Mouse (Mus musculus): ENCODE data around the gene Znrf1. TPM values are rescaled to one million over a fixed set of nuclear protein-coding genes. Genes with fewer than 3 reads are reported as not detected.

Gene Znrf1
- polyA plus RNA-seq, 1 experiment from 2014 or later = 39.3 TPM

DNA sequence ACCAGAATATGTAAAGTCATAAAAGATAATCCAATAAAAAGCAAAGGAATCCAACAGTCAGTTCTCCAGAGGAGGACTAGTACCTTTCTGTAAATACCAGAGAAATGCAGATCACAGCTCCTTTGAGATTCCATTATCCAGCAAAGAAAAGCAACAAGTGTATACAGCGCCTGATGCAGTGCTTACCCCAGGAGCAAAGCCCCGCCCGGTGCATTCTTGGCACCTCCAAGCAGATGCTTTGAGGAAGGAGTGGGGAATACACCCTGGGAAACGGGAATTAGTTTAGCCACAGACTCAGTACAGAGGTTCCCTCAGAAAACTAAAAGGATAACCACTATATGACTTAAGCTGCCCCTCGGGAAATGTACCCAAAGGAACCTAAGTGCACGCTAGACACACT is 12.3 kb downstream of the Znrf1 start:
- 92% methylated on average over 6 of the region's 6 CpGs for WGBS
- Histone ChIP-seq H3K36me3 (replicated peaks; ENCODE audit: control insufficient read depth, insufficient read depth, low read depth, low read length) (no peaks in the 10 kb centered on the region), H3K9ac (replicated peaks; ENCODE audit: low read length) (no peak overlapping the region), H3K27ac (replicated peaks; ENCODE audit: low read depth, low read length) (no peak overlapping the region), H3K4me2 (ENCODE audit: low read depth, low read length) (no peak overlapping the region), H3K27me3 (ENCODE audit: control insufficient read depth, insufficient read depth, low read length) (no peaks in the 10 kb centered on the region), H3K4me3 (ENCODE audit: low read depth, low read length) (no peak overlapping the region), H3K4me1 (ENCODE audit: control insufficient read depth, insufficient read depth, low read length) (no peaks in the 10 kb centered on the region), H3K9me3 (replicated peaks; ENCODE audit: control insufficient read depth, low read length) (no peaks in the 10 kb centered on the region)
- no peak for ATAC-seq (replicated peaks; ENCODE audit: insufficient number of reproducible peaks, low FRiP score, low TSS enrichment, low read depth)
- DNase-seq (ENCODE audit: low spot score) = no peak

- 0 out of 2 replicates have a peak overlapping the region, but pooled peaks have one; percentile 29 for H3K27ac ChIP-seq (replicated peaks; ENCODE audit: low read depth, low read length)
- H3K4me3 ChIP-seq (ENCODE audit: low read depth, low read length) = no peak overlapping the region
- no peak for ATAC-seq (replicated peaks; ENCODE audit: insufficient number of reproducible peaks, low FRiP score, low TSS enrichment, low read depth)
- no peaks in the 10 kb centered on the region for H3K27me3 ChIP-seq (ENCODE audit: control insufficient read depth, insufficient read depth, low read length)
- H3K4me2 ChIP-seq (ENCODE audit: low read depth, low read length) = no peak overlapping the region
- H3K4me1 ChIP-seq (ENCODE audit: control insufficient read depth, insufficient read depth, low read length) = no peaks in the 10 kb centered on the region
- H3K9me3 ChIP-seq (replicated peaks; ENCODE audit: control insufficient read depth, low read length) = no peaks in the 10 kb centered on the region
- no peaks in the 10 kb centered on the region for H3K36me3 ChIP-seq (replicated peaks; ENCODE audit: control insufficient read depth, insufficient read depth, low read depth, low read length)
- no peak for DNase-seq (ENCODE audit: low spot score)
- WGBS = 72% methylated on average over 9 of the region's 9 CpGs
- no peak overlapping the region for H3K9ac ChIP-seq (replicated peaks; ENCODE audit: low read length)
These were observed 14.3 kb downstream of the Znrf1 start for GRCm38 (mm10) chr8:111550002-111550870.

DNA sequence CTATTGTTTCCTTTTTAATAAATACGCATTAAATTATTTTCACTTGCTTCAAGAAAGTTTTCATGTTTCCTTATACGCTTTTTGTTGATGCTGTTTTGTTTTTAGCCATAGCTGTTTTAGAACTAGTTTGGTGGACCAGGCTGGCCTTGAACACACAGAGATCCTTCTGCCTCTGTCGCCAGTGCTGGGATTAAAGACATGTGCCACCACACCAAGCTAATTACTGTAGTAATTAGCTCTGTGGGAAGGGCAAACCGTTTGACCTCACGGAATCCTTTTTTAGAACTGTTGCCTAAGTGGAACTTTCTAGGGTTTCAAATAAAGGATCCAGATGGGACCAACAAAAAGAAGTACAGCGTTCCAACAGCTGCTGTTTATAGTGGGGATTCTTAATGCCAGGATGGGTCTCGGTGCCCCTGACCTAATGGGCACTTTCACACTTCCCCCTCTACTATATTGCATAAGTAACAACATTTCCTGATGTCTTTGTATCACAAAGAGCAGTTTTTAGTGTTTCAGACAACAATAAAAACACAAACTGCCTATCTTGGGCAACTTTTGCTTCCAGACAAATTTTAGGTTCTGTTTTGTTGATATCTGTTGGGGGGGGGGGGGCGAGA is 15.7 kb downstream of the Znrf1 start:
- Histone ChIP-seq H3K4me1 (ENCODE audit: control insufficient read depth, insufficient read depth, low read length) (no peaks in the 10 kb centered on the region), H3K9ac (replicated peaks; ENCODE audit: low read length) (no peak overlapping the region), H3K27ac (replicated peaks; ENCODE audit: low read depth, low read length) (no peak overlapping the region), H3K36me3 (replicated peaks; ENCODE audit: control insufficient read depth, insufficient read depth, low read depth, low read length) (no peaks in the 10 kb centered on the region), H3K9me3 (replicated peaks; ENCODE audit: control insufficient read depth, low read length) (no peaks in the 10 kb centered on the region), H3K4me2 (ENCODE audit: low read depth, low read length) (no peak overlapping the region), H3K27me3 (ENCODE audit: control insufficient read depth, insufficient read depth, low read length) (no peaks in the 10 kb centered on the region), H3K4me3 (ENCODE audit: low read depth, low read length) (no peak overlapping the region)
- no peak for ATAC-seq (replicated peaks; ENCODE audit: insufficient number of reproducible peaks, low FRiP score, low TSS enrichment, low read depth)
- 68% methylated on average over 8 of the region's 8 CpGs for WGBS
- no peak for DNase-seq (ENCODE audit: low spot score)

DNA sequence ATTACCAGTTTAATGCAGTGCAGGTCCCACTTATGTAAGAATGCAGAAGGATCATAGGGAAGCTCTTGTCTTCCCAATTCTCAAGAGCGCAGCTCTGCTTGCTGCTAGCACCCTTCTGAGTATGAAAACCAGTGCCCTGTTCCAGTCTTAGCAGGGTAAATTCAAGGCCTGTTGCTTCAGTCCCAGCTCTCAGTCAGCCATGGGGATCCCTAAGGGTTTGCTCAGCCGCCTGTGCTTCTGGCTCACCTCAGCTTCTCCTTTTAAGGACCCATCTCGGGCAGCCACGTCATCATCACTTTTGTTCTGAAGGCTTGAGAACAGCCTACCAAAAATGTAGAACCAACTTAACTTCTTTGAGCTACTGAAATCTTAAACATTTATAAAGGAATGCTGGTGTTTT is 25.9 kb downstream of the Znrf1 start:
- 92% methylated on average over 4 of the region's 4 CpGs for WGBS
- no peak overlapping the region for H3K4me3 ChIP-seq (ENCODE audit: low read depth, low read length)
- no peaks in the 10 kb centered on the region for H3K4me1 ChIP-seq (ENCODE audit: control insufficient read depth, insufficient read depth, low read length)
- DNase-seq (ENCODE audit: low spot score) = no peak
- H3K9me3 ChIP-seq (replicated peaks; ENCODE audit: control insufficient read depth, low read length) = no peaks in the 10 kb centered on the region
- no peaks in the 10 kb centered on the region for H3K36me3 ChIP-seq (replicated peaks; ENCODE audit: control insufficient read depth, insufficient read depth, low read depth, low read length)
- no peak overlapping the region for H3K9ac ChIP-seq (replicated peaks; ENCODE audit: low read length)
- no peaks in the 10 kb centered on the region for H3K27me3 ChIP-seq (ENCODE audit: control insufficient read depth, insufficient read depth, low read length)
- no peak overlapping the region for H3K27ac ChIP-seq (replicated peaks; ENCODE audit: low read depth, low read length)
- ATAC-seq (replicated peaks; ENCODE audit: insufficient number of reproducible peaks, low FRiP score, low TSS enrichment, low read depth) = no peak
- H3K4me2 ChIP-seq (ENCODE audit: low read depth, low read length) = no peak overlapping the region

- Histone ChIP-seq H3K4me3 (ENCODE audit: low read depth, low read length) (no peak overlapping the region), H3K27me3 (ENCODE audit: control insufficient read depth, insufficient read depth, low read length) (no peaks in the 10 kb centered on the region), H3K4me2 (ENCODE audit: low read depth, low read length) (no peak overlapping the region), H3K4me1 (ENCODE audit: control insufficient read depth, insufficient read depth, low read length) (no peaks in the 10 kb centered on the region), H3K9me3 (replicated peaks; ENCODE audit: control insufficient read depth, low read length) (no peaks in the 10 kb centered on the region), H3K9ac (replicated peaks; ENCODE audit: low read length) (no peak overlapping the region), H3K36me3 (replicated peaks; ENCODE audit: control insufficient read depth, insufficient read depth, low read depth, low read length) (no peaks in the 10 kb centered on the region), H3K27ac (replicated peaks; ENCODE audit: low read depth, low read length) (no peak overlapping the region)
- 92% methylated on average over 5 of the region's 5 CpGs for WGBS
- no peak for ATAC-seq (replicated peaks; ENCODE audit: insufficient number of reproducible peaks, low FRiP score, low TSS enrichment, low read depth)
- no peak for DNase-seq (ENCODE audit: low spot score)
These were observed 26.4 kb downstream of the Znrf1 start for GRCm38 (mm10) chr8:111562274-111562803.

DNA sequence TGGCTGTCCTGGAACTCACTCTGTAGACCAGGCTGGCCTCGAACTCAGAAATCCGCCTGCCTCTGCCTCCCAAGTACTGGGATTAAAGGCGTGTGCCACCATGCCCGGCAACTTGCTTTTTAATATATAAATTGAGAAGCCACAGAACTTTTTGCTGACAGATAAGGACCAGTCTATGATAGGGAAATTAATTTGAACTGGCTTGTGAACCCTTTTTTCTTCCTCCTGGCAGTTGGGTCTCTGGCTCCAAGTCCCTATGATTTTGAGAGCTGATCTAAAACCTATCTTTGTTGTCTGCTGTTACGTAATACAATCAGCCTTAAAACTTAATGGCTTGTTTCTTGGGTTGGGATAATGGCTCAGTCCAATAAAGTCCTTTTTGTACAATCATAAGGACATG is 27.2 kb downstream of the Znrf1 start:
- Histone ChIP-seq H3K36me3 (replicated peaks; ENCODE audit: control insufficient read depth, insufficient read depth, low read depth, low read length) (no peaks in the 10 kb centered on the region), H3K27ac (replicated peaks; ENCODE audit: low read depth, low read length) (no peak overlapping the region), H3K27me3 (ENCODE audit: control insufficient read depth, insufficient read depth, low read length) (no peaks in the 10 kb centered on the region), H3K9ac (replicated peaks; ENCODE audit: low read length) (no peak overlapping the region), H3K4me1 (ENCODE audit: control insufficient read depth, insufficient read depth, low read length) (no peaks in the 10 kb centered on the region), H3K4me3 (ENCODE audit: low read depth, low read length) (no peak overlapping the region), H3K4me2 (ENCODE audit: low read depth, low read length) (no peak overlapping the region), H3K9me3 (replicated peaks; ENCODE audit: control insufficient read depth, low read length) (no peaks in the 10 kb centered on the region)
- 96% methylated on average over 5 of the region's 5 CpGs for WGBS
- DNase-seq (ENCODE audit: low spot score) = no peak
- ATAC-seq (replicated peaks; ENCODE audit: insufficient number of reproducible peaks, low FRiP score, low TSS enrichment, low read depth) = no peak

DNA sequence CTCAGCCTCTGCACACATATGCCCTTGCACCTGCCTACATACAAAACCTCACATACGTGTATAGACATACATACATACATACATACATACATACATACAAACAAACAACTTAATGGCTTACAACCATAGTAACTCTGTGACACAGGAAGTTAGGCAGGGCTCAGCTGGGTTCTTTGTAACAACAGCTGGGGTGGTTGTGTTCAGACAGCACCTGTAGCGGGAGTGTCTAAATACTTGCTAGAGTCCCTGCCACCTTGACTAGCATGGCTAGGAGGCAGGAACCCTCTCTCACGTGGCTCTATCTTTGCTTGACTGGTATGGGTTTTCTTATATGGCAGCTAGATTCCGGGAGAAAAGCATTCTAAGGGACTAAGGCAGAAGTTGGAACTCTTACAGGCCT is 27.8 kb downstream of the Znrf1 start:
- H3K36me3 ChIP-seq (replicated peaks; ENCODE audit: control insufficient read depth, insufficient read depth, low read depth, low read length) = no peaks in the 10 kb centered on the region

GRCm38 (mm10) chr8:111564093-111564492 is 28.2 kb downstream of the Znrf1 start:
- WGBS = 94% methylated on average over 2 of the region's 2 CpGs
- Histone ChIP-seq H3K27ac (replicated peaks; ENCODE audit: low read depth, low read length) (no peak overlapping the region), H3K9ac (replicated peaks; ENCODE audit: low read length) (no peak overlapping the region), H3K27me3 (ENCODE audit: control insufficient read depth, insufficient read depth, low read length) (no peaks in the 10 kb centered on the region), H3K4me3 (ENCODE audit: low read depth, low read length) (no peak overlapping the region), H3K9me3 (replicated peaks; ENCODE audit: control insufficient read depth, low read length) (no peaks in the 10 kb centered on the region), H3K4me1 (ENCODE audit: control insufficient read depth, insufficient read depth, low read length) (no peaks in the 10 kb centered on the region), H3K4me2 (ENCODE audit: low read depth, low read length) (no peak overlapping the region), H3K36me3 (replicated peaks; ENCODE audit: control insufficient read depth, insufficient read depth, low read depth, low read length) (no peaks in the 10 kb centered on the region)
- DNase-seq (ENCODE audit: low spot score) (no peak), ATAC-seq (replicated peaks; ENCODE audit: insufficient number of reproducible peaks, low FRiP score, low TSS enrichment, low read depth) (no peak)

More for the DNA sequence above, 27.8 kb downstream of the Znrf1 start:
- DNase-seq (ENCODE audit: low spot score) (no peak), ATAC-seq (replicated peaks; ENCODE audit: insufficient number of reproducible peaks, low FRiP score, low TSS enrichment, low read depth) (no peak)
- no peak overlapping the region for H3K4me2 ChIP-seq (ENCODE audit: low read depth, low read length)
- H3K4me3 ChIP-seq (ENCODE audit: low read depth, low read length) = no peak overlapping the region
- H3K4me1 ChIP-seq (ENCODE audit: control insufficient read depth, insufficient read depth, low read length) = no peaks in the 10 kb centered on the region
- no peak overlapping the region for H3K27ac ChIP-seq (replicated peaks; ENCODE audit: low read depth, low read length)
- 89% methylated on average over 4 of the region's 4 CpGs for WGBS
- no peak overlapping the region for H3K9ac ChIP-seq (replicated peaks; ENCODE audit: low read length)
- no peaks in the 10 kb centered on the region for H3K9me3 ChIP-seq (replicated peaks; ENCODE audit: control insufficient read depth, low read length)
- no peaks in the 10 kb centered on the region for H3K27me3 ChIP-seq (ENCODE audit: control insufficient read depth, insufficient read depth, low read length)
